Mouse (Mus musculus) CH12F3 (cell line): ENCODE results near the gene Dusp5.

Source experiments
- in situ Hi-C: fragments of 300-500 bp; cut with MboI; formaldehyde crosslinking; loops from 2 replicates; pipeline ENCODE4 v1.14.3; 2020; ENCODE audit warnings: low sequenced_read_pairs

Gene Dusp5

DNA sequence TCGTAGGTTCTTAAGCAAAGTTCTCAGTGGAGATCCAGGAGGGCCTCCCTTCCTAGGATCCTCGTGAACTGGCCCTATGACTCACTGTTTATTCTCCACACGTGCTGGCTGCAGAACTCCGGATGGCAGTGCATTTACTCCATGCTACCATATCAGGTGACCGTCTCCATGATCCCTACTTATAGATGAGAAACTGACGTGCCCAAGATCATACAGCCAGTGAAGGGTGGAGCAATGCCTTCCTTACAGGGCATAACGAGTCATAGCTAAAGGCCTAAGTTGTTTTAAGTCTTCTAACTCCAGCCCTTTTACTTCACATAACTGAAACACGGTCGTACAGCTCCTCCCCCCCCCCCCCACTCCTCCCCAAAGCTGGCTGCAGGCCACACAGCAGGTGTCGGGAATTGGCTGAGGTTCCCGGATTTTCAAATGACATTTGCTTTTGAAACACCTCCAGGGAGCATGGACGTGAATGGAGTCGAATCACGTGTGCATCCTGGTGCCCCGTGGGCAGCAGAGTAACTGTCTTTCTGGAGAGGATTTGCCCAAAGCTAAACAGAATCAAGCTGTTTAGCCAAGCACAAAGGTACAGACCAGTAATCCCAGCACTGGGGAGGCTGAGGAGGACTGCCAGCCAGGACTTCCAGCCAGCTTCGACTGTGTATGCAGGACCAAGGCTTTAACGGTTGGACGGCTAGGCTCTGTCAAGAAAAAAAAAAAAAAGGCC is 11.4 kb upstream of the Dusp5 start:
- in situ Hi-C loops = no loop called here

DNA sequence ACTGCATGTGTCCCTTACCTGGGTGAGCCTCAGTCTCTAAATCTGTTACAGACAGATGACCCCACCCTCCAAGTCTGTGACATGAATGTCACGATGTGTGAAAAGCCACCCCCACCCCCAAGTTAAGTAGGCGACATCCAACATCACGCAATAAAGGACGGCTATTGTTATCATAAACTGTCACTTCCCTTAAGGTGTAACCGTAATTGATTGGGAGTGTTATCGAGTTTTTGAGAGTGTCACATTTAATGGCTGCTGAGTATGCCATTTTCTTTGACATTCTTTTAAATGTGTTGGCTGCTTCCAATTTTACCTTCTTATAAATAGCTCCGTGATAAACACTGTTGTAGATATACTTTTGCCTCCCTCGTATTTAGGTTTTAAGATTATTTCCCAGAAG is 9.4 kb upstream of the Dusp5 start:
- in situ Hi-C loops = no loop called here

DNA sequence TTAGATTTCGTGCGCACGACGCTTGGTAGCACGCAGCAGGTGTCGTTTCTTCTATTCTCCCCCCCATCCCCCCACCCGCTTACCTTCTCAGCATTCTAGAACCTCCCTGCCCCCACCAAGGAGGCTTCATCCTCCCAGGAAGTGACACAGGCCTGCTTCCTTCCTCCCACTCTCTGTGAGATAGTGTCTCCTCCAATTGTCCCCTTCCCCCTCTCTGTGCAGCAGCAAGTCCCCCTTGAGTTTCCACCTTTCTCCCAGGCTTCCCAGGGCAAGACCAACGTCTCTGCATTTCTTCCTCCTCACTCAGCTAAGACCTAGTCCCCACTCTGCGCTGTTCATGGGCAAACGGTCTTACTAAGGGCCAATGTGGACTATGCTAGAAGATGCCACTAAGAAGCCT is 8.9 kb upstream of the Dusp5 start:
- in situ Hi-C loops = no loop called here

DNA sequence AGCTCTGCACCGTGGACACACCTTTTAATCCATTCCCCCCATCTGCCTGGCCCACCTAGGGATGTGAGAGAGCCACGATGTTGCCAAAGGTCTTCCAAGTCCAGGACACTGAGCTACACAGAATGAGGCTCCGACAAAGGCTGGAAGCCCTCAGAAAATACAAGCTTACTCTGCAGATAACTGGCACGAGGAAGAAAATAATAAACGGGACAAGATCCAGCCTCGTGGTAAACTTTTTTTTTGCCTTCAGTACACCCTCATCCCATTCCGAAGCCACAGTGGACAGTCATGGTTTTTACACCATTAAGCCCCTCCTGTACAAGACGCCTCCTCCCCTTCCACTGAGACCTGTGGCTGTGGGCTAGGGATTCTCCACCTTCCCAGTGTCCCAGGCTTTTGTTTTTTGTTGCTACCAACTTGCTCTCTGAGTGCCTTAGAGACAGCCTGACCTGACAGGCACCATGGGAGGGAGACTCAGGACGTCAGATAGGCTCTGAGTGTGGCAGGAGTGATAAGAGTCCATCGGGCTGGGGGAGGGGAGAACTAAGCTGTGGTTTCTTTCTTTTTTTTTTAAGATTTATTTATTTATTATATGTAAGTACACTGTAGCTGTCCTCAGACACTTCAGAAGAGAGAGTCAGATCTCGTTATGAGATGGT is 7.6 kb upstream of the Dusp5 start:
- in situ Hi-C loops = no loop called here

DNA sequence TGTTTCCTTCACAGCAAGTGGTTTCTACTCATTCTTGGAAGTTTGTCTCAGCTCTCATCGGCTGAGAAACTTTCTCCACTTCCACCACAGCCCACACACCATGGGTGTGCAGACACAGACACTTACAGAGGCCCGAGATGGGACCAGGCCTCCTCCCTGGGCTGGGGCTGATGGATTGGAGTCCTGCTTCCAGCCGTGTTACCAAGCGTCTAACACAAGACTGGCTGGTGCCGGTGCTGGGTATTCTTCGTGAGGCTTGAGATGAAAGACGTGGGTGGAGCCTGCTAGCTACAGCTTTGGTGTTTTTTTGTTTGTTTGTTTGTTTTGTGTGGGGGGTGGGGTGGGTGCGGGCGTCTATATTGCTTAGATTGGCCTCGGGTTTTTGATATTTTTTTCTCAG is 1.4 kb upstream of the Dusp5 start:
- in situ Hi-C loops = no loop called here

DNA sequence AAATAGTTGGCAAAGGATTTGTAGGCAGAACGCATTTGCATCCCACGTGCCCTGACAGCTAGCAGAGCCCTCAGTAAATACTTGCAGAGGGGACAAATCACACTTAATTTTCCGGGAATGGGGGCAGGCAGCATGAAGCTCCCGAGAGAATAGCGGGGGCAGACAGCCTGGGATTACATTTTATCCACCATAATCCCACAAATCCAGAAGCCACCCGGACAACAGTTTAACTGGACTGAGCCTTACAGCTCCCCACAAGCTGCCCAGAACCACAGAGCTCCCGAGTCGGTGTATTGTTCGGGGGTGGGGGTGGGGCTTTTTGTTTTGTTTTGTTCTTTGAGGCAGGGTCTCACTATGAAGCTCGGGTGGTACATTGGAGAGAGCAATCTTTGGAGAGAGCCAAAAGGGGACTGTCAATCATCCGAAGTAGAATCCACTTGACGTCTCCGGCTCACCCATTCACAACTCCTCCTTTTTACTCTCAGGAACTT is 733 bp upstream of the Dusp5 start:
- in situ Hi-C loops = no loop called here

DNA sequence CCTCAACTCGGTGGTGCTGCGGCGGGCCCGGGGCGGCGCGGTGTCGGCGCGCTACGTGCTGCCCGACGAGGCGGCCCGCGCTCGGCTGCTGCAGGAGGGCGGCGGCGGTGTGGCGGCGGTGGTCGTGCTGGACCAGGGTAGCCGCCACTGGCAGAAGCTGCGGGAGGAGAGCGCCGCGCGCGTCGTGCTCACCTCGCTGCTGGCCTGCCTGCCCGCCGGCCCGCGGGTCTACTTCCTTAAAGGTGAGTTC is 471 bp downstream of the Dusp5 start:
- in situ Hi-C loops = no loop called here

DNA sequence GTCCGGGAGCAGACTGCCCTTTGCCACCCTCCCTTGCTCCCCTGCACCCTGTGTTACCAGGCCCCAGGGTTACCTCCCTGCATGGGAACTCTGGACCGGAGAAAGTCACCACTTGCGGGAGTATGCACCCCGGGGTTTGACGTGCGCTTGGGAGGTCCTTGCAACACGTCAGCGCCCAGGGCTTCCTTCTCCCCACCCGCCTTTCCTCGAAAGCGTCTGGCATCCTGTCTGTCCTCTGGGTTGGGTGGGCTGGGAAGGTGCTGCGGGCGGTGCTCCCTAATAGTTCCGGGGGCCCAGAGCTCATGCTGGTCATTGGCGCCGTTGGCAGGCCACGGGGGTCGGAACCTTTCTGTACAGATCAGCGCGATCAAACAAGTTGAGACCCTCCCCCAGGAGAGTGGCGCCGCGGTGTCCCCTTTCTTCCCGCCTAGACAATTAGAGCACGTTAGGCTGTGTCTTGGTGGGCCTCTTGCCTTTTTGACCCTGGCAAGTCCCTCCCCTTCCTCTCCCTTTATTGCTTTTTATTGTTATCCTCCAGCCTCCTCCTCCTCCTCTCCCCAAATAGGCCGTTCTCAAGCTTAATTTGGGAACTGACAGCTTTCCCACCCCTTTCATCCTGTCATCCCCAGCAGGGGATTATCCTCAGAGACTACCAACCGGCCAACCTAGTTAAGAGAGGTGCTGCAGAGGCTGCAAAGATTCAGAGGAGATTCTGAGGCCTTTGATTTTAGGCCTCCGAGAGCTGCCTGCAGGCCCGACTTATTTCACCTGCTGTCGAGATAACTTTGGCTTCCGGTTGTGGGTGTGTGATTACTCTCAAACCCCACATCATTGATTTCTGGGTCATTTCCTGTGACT is 1.0 kb downstream of the Dusp5 start:
- in situ Hi-C loops = no loop called here

DNA sequence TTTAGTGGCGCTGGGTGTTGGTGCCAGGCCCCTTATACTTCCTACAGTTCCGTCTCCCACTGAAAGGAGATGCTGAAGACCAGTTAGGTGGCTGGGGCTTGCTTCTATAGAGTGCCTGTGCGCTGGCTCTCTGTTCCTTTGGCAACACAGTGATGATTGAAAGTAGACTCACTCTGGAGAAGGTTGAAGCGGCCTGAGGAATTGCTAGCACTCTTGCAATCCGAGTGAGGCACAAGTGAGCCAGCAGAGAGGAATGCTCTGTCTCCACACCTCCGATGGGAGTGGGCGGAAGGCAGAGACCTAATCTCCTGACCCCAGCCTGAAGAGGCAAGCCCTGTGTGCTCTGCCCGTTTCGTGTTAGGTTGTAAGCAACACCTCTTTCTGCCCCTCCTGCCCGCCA is 2.5 kb downstream of the Dusp5 start:
- in situ Hi-C loops = no loop called here

DNA sequence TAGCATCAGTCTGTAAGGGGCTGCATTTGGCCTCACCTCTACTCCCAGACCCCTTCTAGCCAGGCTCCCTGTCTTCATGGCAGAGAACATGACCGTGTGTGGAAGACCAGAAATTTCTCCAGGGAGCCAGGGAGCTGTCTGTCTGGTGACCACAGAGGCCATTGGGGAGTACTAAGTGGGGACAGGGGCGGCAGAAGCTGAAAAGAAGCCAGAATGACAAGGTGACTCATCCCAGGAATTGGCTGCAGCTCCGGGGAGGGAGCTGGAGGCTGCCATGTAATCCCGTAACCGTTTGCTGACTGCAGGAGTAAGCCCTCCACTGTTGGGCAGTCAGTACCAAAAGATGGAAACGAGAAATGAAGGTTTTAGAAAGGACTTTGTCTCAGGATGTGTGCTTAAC is 3.1 kb downstream of the Dusp5 start:
- in situ Hi-C loops = no loop called here

DNA sequence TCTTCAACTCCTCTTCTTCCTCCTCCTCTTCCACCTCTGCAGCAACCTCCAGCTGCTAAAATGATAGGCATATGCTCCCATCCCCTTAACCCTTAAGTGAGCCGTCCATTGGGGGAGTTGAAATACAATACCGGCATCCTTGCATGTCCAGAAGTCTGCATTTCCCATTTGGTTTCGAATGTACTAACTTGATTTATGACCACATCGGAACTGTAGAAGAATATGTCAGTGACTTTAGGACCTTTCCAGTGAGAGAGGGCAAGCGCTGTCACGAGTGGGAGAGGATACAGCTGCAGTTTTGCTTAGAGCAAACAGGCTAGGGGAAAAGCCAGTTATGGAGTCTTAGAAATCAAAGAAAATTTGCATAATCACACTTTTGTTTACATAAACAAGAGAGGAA is 3.8 kb downstream of the Dusp5 start:
- in situ Hi-C loops = no loop called here

DNA sequence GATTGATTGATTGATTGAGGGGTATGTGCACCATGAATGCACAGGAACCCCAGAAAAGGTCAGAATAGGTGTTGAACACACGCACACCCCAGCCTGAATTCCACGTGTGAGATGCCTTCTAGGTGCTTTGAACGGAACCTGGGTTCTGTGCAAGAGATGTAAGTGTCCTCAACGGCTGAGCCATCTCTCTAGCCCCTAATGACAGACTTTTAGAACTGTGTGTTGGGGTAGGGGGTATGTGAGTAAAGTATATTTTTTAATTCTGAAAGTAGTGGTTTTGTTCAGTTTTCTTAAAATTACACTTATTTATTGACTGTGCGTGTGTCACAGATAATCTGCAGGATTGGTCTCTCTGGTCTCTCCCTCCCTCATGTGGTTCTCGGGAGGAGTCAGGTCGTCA is 4.3 kb downstream of the Dusp5 start:
- in situ Hi-C loops = no loop called here

DNA sequence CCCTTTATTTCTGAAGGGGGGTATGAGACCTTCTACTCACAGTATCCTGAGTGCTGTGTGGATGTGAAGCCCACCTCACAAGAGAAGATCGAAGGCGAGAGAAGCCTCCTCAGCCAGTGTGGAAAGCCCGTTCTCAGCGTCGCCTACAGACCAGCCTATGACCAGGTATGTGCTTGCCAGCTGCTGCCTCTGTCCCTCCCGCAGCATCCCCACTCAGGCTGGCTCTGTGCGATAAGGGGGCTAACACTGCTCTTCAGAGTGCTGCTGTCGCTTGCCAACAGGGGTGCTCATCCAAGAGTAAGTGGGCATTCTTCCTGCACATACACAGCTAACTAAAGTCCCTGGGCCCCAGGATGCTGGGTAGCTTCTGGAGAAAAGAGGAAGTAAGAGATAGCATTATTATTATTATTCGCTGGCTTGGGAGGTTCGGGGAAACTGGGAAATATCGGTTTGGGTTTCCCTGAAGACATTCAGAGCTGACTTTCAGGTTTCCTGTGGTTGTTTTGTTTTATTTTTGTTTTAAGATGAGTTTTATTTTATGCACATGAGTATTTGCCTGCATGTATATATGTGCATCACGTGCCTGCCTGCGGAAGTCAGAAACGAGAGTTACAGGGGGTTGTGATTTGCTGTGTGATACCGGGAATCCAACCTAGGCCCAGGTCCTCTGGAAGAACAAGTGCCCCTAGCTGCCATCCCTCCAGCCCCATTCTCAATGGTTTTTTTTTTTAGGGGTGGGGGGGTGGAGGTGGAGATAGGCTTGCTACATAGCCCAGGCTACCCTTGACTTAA is 5.1 kb downstream of the Dusp5 start:
- in situ Hi-C loops = no loop called here

DNA sequence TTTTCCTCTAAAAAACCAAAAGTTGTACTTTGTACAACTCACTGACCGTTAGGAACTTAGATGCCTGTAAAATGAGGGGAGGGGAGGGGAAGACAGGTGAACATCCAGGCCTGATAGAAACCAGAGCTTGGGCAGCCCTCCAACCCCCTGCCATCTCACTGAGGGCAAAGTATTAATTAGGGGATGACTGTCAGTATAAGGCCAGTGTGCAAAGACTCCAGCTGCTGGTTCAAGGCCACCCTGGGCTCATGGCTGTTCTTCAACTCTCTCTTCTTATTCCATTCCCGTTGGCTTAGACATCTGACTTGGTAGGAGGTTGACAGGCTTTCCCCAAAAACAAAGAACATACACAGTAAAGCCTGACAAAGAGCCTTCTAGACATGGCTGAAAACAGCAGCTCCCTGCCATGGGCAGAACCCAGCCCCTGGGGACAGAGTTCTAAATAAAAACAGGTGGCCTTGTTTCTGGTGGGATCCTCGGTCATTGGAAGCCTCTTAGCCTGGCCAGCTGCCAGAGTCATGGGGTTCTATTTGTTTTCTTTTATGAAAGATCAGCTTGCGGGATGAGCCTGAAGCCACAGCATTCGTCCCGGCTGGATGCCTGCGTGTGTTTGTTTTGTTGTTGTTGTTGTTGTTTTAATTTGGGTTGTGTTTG is 6.0 kb downstream of the Dusp5 start:
- in situ Hi-C loops = no loop called here

DNA sequence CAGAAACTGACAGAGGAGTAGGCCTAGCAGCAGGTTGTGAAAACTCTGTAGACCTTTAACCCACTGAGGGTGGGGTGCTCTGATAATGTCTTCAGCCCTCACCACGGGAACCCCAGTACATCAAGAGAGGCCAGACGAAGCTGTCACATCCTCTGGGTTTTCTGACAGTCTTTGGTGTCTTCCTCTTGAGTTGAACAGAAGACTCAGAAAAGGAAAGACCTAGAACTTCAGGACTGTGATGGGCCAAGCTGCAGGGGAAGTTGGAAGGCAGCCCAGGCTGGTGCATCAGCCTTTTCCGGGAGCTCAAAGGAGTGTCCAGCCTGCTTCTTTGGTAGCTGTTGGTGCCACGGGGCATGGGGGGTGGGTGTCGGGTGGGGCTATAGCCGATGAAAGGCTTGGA is 6.5 kb downstream of the Dusp5 start:
- in situ Hi-C loops = no loop called here

DNA sequence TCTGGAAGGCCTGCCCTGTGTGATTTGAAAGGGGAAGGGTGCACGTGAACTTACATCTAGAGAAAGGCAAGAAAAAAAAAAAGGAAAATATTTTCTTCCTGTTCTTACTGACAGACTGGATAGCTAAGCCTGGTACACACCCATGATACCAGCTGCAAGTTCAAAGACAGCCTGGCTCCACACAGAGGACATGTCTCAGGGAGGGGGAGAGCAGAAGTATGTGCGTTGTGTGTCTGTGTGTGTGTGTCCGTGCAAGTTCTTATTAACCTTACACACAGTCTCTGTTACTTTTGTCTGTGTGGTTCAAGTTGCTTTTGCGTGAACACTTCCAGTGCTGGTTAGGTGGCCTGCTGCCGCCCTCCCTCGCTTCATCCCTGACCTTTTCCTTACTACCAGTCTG is 7.3 kb downstream of the Dusp5 start:
- in situ Hi-C loops = no loop called here

DNA sequence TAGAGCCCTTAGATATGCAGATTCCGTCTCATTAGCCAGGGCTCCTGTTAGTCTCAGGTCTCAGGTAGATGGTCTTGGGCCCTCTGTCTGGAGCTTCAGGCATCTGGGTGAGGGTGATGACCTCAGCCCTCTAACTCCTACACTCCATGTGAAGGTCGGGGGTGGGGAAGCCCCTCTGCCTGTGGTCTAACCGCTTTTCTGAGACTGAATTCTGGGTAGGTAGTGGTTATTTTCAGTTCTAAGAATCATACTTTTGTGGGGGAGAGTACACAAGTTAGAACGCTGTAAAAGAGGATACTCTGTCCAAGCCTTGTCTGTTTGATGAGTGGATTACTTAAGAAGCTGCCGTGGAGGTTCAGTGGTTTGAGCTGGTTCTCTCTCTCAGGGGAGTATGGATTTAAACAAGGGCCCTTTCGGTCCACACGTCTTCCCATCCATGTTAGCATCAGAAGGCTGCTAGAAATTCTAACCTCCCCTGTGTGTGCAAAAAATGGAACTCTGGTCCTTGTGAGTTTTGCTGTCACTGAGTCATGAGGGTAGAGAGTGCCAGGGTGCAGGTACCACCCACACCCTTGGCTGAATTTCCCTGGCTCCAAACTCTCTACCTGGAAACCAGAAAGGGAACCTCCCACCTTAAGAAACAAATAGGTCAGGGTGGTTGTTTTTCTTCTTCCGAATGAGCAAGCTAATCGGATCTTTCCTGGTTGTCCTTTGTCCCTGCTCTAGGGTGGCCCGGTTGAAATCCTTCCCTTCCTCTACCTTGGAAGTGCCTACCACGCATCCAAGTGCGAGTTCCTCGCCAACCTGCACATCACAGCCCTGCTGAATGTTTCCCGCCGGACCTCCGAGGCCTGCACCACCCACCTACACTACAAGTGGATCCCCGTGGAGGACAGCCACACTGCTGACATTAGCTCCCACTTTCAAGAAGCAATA is 8.1 kb downstream of the Dusp5 start:
- in situ Hi-C loops = no loop called here

DNA sequence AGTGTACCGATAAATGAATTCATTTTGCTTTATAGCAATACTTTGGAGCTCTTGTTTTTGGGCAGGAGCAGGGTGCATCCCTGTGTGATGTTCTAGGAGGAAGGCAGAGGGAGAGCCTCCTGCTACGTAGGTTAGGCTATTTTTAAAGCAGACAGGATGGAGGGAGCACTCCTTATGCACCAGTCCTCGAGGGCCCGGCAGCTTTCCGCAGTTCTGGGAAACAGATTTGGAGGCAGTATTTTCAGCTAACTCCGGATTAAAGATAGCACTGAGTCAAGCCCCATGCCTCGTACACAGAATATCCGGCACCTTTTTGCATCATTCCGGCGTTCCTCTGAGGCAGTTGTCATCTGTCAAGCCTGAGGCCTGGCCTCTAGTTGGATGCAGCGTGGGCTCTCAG is 9.1 kb downstream of the Dusp5 start:
- in situ Hi-C loops = no loop called here

DNA sequence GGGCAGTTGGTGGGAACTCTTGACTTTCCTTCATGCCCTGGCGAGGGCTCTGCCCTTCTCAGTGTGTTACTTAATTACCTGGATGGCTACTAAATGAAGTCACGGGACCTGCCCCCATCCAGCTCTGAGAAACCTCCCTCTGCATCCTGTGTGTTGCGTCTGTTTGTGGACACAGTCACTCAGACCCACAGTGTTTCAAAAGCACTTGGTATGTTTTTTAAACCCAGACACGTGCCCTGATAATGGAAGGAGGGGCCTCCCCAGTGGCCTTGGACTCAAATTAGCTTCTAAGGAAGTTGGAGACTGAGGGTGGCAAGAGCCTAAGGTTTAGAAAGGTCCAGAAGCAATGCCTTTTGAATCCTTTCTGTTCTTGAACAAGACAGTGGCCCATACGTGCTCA is 9.9 kb downstream of the Dusp5 start:
- in situ Hi-C loops = no loop called here

DNA sequence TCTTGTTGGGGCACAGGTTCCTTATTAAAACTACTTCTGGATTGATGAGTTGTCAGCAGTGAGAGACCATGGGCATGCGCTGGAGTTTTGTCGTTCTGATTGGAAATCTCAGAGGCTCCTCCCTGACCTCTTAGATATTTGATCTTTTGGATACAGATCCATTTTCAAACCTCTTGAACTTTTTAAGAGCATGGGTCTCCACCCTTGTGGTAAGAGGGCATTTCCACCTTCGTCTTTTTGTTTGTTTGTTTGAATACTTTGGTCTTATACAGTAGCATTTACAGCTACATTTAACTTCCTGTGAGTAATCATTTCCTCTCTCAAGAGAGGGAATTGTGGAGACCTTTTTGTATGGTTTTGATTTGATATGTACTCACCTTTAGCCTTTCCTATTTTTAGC is 10.4 kb downstream of the Dusp5 start:
- in situ Hi-C loops = no loop called here
